Mouse (Mus musculus) heart, postnatal 10 days (tissue): ENCODE measurements around the gene Zscan4c. TPM values are rescaled to one million over a fixed set of nuclear protein-coding genes. Genes with fewer than 3 reads are reported as not detected.
"Not testable (repeated sequence)": the region's sequence is repeated elsewhere in the genome, so short reads cannot be mapped to it uniquely, and the experiment has no call there.

ENCODE experiments used
- DNase-seq, 2 experiments: peaks; one replicate each; pipeline ENCODE4 v3.0.0; 2021
- intact Hi-C: fragments of 180-260 bp; cut with DNase I; formaldehyde crosslinking; loops from one replicate; pipeline ENCODE4 v1.15.1; 2025
- microRNA-seq, 2 experiments: library from miRNA; unstranded; fragments of <30 nt; microRNA quantifications; one replicate each; pipeline ENCODE4 v1.2.0; 2022
- total RNA-seq, 2 experiments: library from RNA; stranded (reverse); gene quantifications; 2 replicates each; pipeline ENCODE4 v1.2.3; 2021

Gene Zscan4c
- total RNA-seq, result not detected

DNA sequence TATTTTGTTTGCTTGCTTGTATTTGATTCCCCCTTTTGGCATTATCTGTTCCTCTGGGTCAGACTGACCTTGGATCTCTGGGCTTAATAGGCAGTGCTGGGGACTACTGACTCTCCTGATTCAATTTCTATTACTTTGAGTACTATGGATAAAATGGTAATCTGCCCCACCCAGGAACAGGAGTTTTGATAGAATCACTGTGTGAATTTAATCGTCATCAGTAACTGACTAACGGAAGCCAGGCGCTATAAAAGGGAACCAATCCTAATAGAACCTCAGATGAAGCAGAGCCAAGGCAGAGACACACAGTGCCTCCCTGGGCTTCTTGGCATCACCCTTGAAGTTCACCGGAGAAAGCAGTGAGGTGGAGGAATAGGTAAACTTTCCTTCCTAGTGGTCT lies at the start of gene Zscan4c:
Gene Zscan4c, plus strand, starts transcription at position 301 of the 400 bp plus-strand sequence.
- DNase-seq, intact Hi-C loops: not testable (repeated sequence)

Small RNA genes lying within 50 kb of the gene (microRNA-seq; reads per million reads assigned to microRNA genes)
- 0 reads per million in 2 experiments for gene Mir297-1

Other genes with a start within 250 kb of the Zscan4c start
- not detected for gene Zscan4b, start 100.7 kb upstream of the Zscan4c start, total RNA-seq
- gene Zscan4-ps1, start 63.9 kb downstream of the Zscan4c start, total RNA-seq, result not detected
- gene Zscan4d, start 160.4 kb downstream of the Zscan4c start, total RNA-seq, result not detected